ENCODE assay signal across 23 mouse cellular contexts in genomic region chr7:96492696-96493095, GRCm38 (mm10).
"Had no signal": no experiment of that assay in that cellular context is flagged by ENCODE, and none has a peak within 500 bp of the region (broad histone marks: within the 10 kb centered on the region; RNA-seq: fewer than 3 reads in every experiment).

No protein-coding gene starts in this region.

- H3K4me3 ChIP-seq: gastrocnemius, adult 2 months; heart, embryonic 10.5 days; heart, embryonic 12.5 days; hindbrain, embryonic 10.5 days; hindbrain, embryonic 12.5 days; intestine, embryonic 15.5 days; layer of hippocampus, adult 2 months; left cerebral cortex, adult 2 months; limb, embryonic 10.5 days; limb, embryonic 12.5 days had no signal

- H3K4me1 ChIP-seq: heart, embryonic 10.5 days; heart, embryonic 12.5 days; hindbrain, embryonic 12.5 days; limb, embryonic 12.5 days had no signal

- H3K36me3 ChIP-seq: heart, embryonic 10.5 days; heart, embryonic 12.5 days; hindbrain, embryonic 10.5 days; hindbrain, embryonic 12.5 days; intestine, embryonic 15.5 days; limb, embryonic 10.5 days had no signal

- ATAC-seq: hindbrain, embryonic 16.5 days; inflammation-experienced regulatory T-cells, adult 6 months; intestine, embryonic 15.5 days; intestine, postnatal 0 days had no signal

- H3K27me3 ChIP-seq: heart, embryonic 12.5 days; hindbrain, embryonic 12.5 days; intestine, embryonic 15.5 days; limb, embryonic 12.5 days had no signal

- H3K27ac ChIP-seq: gastrocnemius, adult 2 months; heart, embryonic 10.5 days; hindbrain, embryonic 10.5 days; hindbrain, embryonic 12.5 days; hindbrain, embryonic 14.5 days; intestine, embryonic 15.5 days; kidney, postnatal 0 days; layer of hippocampus, adult 2 months; left cerebral cortex, adult 2 months; limb, embryonic 10.5 days; limb, embryonic 12.5 days had no signal

- DNase-seq: gastrocnemius, adult 2 months; gastrocnemius, postnatal 10 days; gastrocnemius, postnatal 25 days; heart, adult 18-20 months; heart, postnatal 10 days; heart, postnatal 4 days; kidney, postnatal 14 days; liver had no signal

- H3K9ac ChIP-seq: heart, embryonic 12.5 days; hindbrain, embryonic 12.5 days; hindbrain, embryonic 14.5 days; intestine, embryonic 15.5 days; limb, embryonic 12.5 days had no signal

- H3K4me2 ChIP-seq: heart, embryonic 12.5 days; hindbrain, embryonic 12.5 days; hindbrain, embryonic 14.5 days; intestine, embryonic 15.5 days; limb, embryonic 12.5 days; liver, embryonic 11.5 days had no signal

- H3K9me3 ChIP-seq: heart, embryonic 10.5 days; heart, embryonic 12.5 days; hindbrain, embryonic 10.5 days; hindbrain, embryonic 12.5 days; intestine, embryonic 15.5 days; limb, embryonic 10.5 days; limb, embryonic 12.5 days had no signal
